Mouse (Mus musculus): ENCODE results near the gene Gm3667.
"Not testable (repeated sequence)": the region's sequence is repeated elsewhere in the genome, so short reads cannot be mapped to it uniquely, and the experiment has no call there.

Gene Gm3667
- long read RNA-seq, experiment 1, result 0 reads
- long read RNA-seq, experiment 2, result 0 reads

GRCm38 (mm10) chr14:6889521-6890012, at the start of gene Gm3667:
TSS of gene Gm3667 (minus strand) at chr14:6889962.
- intact Hi-C loops (cut with DNase I), result not testable (repeated sequence)

DNA sequence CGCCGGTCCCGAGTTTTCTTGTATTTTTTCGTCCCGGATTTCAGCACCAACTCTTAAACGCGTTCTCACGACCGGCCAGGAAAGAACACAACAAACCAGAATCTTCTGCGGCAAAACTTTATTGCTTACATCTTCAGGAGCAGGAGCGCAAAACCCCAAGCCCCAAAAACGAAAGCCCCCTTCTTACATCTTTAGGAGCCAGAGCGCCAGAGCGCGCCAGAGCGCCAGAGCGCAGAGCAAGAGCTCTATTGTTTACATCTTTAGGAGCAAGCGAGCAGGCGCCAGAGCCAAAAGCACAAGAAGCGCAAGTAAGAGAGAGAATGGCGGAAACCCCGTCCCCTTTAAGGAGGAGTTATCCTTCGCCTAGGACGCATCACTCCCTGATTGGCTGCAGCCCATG, 10.1 kb upstream of the Gm3667 start:
- intact Hi-C loops (cut with DNase I), result not testable (repeated sequence)

GRCm38 (mm10) chr14:6888811-6889210, 951 bp downstream of the Gm3667 start:
- intact Hi-C loops (cut with DNase I), result not testable (repeated sequence)

- intact Hi-C loops (cut with DNase I), result not testable (repeated sequence)
Measured at GRCm38 (mm10) chr14:6840211-6840610, 49.6 kb downstream of the Gm3667 start, which contains the start of gene Gm3642. TSS of gene Gm3642 (minus strand) at chr14:6840311.

DNA sequence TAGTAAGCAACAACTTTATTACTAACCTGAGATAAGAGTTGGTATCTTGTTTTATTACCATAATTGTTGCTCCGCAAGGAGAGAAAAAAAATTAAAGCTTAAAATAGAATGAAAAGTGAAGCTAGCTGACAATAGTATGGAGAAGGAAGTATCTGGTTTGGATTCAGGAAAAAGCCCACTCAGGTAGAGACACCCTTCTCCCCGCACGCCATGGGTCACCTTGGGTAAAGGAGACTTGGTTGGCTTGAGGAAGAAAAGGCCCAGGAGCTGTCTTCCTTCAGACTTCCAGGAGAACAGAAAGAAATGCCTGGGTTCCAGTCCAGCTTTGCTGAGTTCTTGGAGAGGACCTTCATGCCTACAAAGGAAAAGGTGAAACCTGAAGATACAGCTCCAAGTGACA, 66.5 kb downstream of the Gm3667 start:
- intact Hi-C loops (cut with DNase I), result not testable (repeated sequence)
